Mouse (Mus musculus) spleen, postnatal 4 days (tissue): ENCODE measurements at regions not wholly inside any gene's neighbourhood (a gene's known extent, or its start where the extent isn't known, plus 50 kb on each side); places are given as distances from the start of the nearest gene placed in this dataset.

Experiments
- DNase-seq, 2 experiments: peaks; one replicate each; pipeline ENCODE4 v3.0.0; 2022; ENCODE audit warnings: low spot score in 2 of 2

GRCm38 (mm10) chr14:72222836-72223235 lies 268.8 kb downstream of the Gm9195 start:
- DNase-seq, result no peak

DNA sequence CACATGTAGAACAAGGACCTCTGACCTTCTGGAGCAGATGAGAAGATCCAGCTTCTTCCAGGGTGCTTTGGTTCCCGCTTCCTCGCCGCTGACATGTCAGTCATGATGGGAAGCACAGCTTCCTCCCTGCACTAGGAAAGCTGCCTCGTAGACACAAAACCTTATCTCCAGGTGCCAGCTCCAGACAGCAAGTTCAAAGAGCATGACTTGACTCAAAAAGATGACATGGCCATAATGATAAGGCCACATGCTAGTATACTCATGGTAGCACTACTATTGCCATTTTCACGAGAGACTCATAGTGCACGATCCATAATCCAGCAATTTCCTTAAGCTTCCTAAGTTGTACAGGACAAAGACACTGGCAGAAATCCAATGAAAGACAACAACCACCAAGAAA lies 272.1 kb downstream of the Gm9195 start:
- DNase-seq, result no peak

- DNase-seq, result no peak
Measured at GRCm38 (mm10) chr14:72200307-72200706, 291.3 kb downstream of the Gm9195 start.

DNA sequence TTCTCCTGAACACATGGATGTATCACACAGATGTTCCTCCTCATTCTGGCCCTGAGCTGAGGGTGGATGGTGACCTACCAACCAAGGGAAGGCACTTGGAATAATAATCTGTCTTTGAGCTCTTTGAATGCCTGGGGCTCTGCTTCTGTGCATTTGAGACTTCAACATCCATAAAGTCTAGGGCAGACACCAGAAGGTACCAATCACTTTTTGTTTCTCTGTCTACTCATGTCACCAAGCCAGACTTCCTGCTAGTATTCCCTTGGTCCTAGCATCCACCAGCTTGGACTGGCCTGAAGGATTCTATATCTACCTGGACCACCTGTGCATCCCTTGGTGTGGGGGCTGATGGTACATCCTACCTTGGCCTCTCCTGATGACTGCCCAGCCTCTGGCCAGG lies 291.7 kb downstream of the Gm9195 start:
- no peak for DNase-seq

DNA sequence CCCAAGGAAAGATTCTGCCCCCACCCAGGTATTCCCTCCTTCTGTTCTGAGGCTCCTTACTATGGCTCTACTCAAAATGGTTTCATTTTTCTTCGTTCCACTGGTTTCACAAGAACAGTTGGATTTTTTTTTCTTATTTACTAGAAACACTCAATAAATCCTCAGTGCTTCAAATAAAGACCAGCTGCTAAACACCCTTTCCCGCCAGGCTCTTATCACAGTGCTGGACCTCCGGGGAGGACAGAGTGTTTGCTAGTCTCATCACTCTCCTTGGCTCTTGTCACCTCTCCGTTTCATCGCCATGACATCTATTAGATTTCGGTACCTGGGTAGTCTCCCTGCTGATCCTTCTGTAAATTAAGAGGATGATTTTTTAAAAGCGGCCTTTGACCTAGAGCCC lies 293.7 kb downstream of the Gm9195 start:
- no peak for DNase-seq

GRCm38 (mm10) chr14:72187329-72187984 lies 304.2 kb downstream of the Gm9195 start:
- DNase-seq, result no peak

GRCm38 (mm10) chr14:72175751-72176150 lies 315.9 kb downstream of the Gm9195 start:
- no peak for DNase-seq

- DNase-seq, result no peak
Measured at GRCm38 (mm10) chr14:72172549-72173405, 318.9 kb downstream of the Gm9195 start.

DNA sequence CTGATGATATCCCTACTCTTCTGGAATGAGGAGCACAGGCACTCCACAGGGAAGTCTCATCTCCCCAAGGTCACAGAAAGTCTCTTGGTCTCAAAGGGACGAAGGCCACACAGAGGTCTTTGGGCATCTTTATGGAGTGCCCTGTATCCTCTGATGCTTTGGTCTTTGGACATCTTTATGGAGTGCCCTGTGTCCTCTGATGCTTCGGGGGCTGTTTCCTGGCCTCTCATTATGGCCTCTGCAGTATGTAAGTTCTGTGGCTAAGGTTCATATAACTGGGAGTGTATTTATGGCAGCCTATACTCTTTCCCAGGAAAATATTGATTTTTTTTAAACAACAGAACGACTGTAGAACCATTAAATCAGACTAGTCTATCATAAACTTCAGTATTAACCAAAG lies 319.9 kb downstream of the Gm9195 start:
- DNase-seq, result no peak

GRCm38 (mm10) chr14:72158537-72159323 lies 332.9 kb downstream of the Gm9195 start:
- DNase-seq, result no peak

DNA sequence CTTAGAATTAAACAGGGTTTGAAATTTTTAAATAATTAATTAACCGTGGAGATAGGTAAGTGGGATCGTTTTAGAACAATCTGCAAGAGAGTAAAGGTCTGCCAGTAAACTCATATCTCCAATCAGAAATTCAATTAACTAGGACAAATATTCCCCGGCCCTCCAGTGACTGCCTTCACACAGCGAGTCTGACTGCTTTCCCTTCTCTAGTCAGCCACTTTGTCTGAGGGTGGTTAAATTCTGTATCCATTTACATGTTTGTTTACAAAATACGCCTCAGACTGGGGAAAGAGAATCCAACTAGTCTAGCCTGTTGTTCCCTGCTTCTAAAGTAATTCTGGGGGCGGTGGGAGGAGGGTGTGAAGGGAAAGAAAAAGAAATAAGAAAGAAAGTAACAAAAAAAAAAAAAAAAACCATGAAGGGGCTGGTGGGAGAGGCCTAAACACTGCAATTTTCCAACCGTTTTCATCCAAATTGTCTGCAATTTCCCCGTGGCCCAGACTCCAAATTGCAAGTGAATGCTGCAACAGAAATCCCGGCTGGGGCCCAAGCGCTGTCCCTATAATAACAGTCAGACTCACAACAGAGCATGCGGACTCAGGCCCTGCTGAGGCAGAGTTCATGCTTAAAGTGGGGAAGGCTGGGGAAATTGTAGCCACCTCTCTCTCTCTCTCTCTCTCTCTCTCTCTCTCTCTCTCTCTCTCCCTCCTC lies 336.3 kb downstream of the Gm9195 start:
- DNase-seq, result no peak

DNA sequence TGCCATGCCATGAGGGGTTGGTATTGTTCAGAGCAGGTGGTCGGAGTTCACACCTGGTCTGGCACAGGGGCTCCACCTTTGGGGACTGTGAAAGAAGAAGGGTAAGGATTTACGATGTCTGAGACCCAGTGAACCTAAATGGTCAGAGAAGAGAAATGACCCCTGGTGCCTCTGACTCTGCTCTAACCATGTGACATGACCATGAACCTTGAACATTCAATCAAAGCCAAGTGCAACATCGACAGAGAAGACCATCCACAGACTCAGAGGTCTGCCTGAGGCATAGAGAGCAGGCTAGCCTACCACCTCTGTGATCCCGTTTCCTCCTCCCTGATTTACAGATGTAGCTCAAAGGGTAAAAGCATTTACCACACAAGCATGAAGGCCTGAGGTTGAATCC lies 340.0 kb downstream of the Gm9195 start:
- DNase-seq, result no peak

GRCm38 (mm10) chr14:72149463-72149862 lies 342.2 kb downstream of the Gm9195 start:
- DNase-seq, result no peak

DNA sequence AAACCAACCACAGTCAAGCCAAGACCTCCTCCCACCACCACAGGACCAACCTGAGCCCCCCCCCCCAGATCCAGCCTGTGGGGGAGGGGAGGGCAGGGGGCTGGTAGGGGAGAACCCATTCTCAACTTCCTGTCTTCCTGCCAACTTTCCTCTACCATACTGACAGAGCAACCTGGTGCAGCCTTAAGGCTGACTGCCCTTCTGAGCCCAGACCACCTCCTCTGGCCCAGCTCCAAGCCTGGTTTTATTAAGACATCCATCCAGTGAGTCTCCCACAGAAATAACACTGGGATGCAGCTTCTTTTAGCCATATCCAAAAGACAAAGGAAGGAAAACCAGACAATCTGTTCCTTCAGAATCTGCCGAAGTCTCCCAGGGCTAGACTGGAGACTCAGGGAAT lies 342.8 kb downstream of the Gm9195 start:
- DNase-seq, result no peak

GRCm38 (mm10) chr14:72146381-72146780 lies 345.3 kb downstream of the Gm9195 start:
- no peak for DNase-seq

DNA sequence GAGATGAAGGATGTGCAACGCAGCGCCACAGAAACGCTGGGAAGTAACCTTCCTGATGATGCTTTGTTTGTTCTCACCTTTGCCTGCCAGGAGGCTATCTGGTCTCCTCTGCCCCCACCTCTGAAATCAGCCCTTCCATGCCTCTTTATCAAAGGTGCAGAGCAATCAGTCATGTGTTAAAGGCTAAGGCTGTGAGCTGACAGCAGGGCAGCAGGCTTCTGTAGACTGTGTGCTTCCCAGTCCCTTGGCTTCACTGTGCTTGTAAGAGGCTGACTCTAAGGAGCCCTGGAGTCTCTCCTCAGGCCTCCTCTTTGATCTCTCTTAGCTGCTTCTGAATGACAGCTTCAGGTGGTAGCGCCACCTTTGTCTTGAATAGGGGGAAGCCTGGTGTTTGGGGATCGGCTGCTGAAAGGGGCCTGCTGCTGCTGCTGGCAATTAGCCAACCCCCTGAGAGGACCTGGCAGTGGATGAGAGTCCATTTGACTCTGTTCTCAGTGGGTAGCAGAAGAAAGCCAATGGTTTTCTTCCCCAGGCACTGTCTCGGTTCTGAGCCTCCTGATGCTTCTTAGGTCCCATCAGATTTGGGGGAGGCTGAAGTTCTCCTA lies 348.7 kb downstream of the Gm9195 start:
- no peak for DNase-seq

GRCm38 (mm10) chr14:72141136-72141535 lies 350.5 kb downstream of the Gm9195 start:
- no peak for DNase-seq

GRCm38 (mm10) chr14:72130149-72130548 lies 361.5 kb downstream of the Gm9195 start:
- DNase-seq, result no peak

DNA sequence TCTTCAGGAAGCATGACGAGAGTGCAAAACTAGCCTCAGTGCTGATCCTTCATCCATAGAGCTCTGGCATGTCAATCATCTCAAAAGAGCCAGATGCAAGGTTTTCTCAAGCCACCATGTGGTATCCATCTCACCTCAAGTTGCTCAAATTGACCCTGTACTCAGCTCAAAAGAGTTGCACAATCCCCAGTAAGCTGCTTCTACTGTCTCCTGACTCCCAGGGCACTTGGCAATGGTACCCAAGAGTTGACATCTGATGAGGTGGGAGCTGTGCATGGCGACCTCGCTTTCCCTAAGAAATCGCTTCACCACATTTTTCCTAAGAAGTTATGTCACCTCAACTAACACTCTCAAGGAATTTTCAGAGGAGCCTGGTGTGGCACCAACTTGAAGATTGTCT lies 369.9 kb downstream of the Gm9195 start:
- no peak for DNase-seq

- no peak for DNase-seq
Measured at GRCm38 (mm10) chr14:72121006-72121405, 370.6 kb downstream of the Gm9195 start.

DNA sequence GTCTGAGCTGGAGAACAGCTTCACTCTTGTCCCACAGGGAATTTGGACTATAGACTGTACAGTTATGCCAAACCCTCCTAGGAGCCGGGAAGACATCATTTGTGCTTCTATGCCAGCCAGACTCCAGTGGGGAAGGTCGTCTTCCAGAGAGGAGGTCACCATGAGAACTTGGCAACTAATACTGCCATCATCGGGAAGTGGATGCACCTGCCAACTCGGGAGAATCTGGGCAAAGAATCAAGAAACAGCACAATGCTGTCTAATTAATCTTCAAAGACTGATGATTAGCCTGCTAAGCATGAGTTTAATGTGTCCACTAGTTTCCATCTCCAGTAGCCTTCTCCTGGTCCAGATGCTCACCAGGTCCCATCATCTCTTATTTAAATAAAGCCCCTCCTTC lies 374.8 kb downstream of the Gm9195 start:
- DNase-seq, result no peak
